Mouse (Mus musculus) stomach, postnatal 0 days (tissue): ENCODE results near the gene Pdhb.

Experiments
- CTCF ChIP-seq: IDR thresholded peaks from 2 replicates; pipeline ENCODE4 v1.5.1; 2016; ENCODE audit warnings: antibody characterized with exemption, low read depth, mild to moderate bottlenecking, moderate library complexity
- EP300 ChIP-seq: optimal IDR thresholded peaks from 2 replicates; pipeline ENCODE3; 2016; ENCODE audit warnings: antibody characterized with exemption

DNA sequence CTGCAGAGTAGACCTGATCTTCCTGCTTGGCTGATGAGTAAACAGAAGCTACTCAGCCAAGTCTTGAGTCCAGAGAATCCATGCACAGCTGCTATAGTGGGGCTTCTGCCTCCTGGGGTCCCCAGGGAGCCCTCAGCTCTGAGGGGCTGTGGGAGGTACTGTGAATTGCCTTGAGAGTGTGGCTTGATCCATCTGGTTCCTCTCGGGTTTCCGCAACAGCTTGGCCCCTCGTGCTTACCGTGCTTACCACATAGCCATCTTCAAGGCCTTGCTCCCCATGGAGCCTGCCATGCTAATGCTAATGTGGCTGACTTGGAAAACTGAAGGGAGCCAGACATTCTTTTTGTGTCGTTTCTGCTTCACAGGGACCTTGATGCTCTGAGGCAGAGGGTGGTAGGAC is 34.3 kb upstream of the Pdhb start:
- TF ChIP-seq CTCF (no peak), EP300 (no peak)
